Mouse (Mus musculus): ENCODE data around the gene Zmynd8. TPM values are rescaled to one million over a fixed set of nuclear protein-coding genes. Genes with fewer than 3 reads are reported as not detected.

The Zmynd8 gene
- polyA plus RNA-seq, 1 experiment: 30.3 TPM

GRCm38 (mm10) chr2:165768805-165769358 lies 129.9 kb downstream of the Zmynd8 start:
- Histone ChIP-seq H3K36me3 (ENCODE audit: control insufficient read depth, insufficient read depth, low read length) (0 out of 2 replicates have a peak, but pooled peaks cover 5% of the 10 kb centered on the region), H3K4me1 (replicated peaks; ENCODE audit: control insufficient read depth, insufficient read depth, low read length) (peaks cover 3% of the 10 kb centered on the region; the same call in 1 of the 2 replicates), H3K27me3 (ENCODE audit: control insufficient read depth, insufficient read depth, low read length) (no peaks in the 10 kb centered on the region), H3K27ac (ENCODE audit: control insufficient read depth, insufficient read depth, low read length) (no peak overlapping the region), H3K4me3 (ENCODE audit: control insufficient read depth, insufficient read depth, low read length) (no peak overlapping the region)
- no peak for DNase-seq
- TF ChIP-seq POLR2A (IDR thresholded peaks at IDR 0.05; ENCODE audit: control insufficient read depth, extremely low read depth, insufficient read depth, low read length, poor library complexity): no peak
- TF ChIP-seq CTCF (IDR thresholded peaks at IDR 0.05; ENCODE audit: borderline replicate concordance, control insufficient read depth, extremely low read depth, insufficient read depth, low read length, poor library complexity): no peak
- WGBS: 21% methylated on average over 11 of the region's 11 CpGs

GRCm38 (mm10) chr2:165759421-165759985 lies 139.3 kb downstream of the Zmynd8 start:
- H3K27me3 ChIP-seq (ENCODE audit: control insufficient read depth, insufficient read depth, low read length): no peaks in the 10 kb centered on the region
- whole genome bisulfite sequencing: 96% methylated on average over 13 of the region's 13 CpGs
- H3K4me3 ChIP-seq (ENCODE audit: control insufficient read depth, insufficient read depth, low read length): no peak overlapping the region
- no peak overlapping the region for H3K27ac ChIP-seq (ENCODE audit: control insufficient read depth, insufficient read depth, low read length)
- peaks cover 4% of the 10 kb centered on the region for H3K4me1 ChIP-seq (replicated peaks; ENCODE audit: control insufficient read depth, insufficient read depth, low read length)
- DNase-seq: no peak
- TF ChIP-seq POLR2A (IDR thresholded peaks at IDR 0.05; ENCODE audit: control insufficient read depth, extremely low read depth, insufficient read depth, low read length, poor library complexity) (no peak), CTCF (IDR thresholded peaks at IDR 0.05; ENCODE audit: borderline replicate concordance, control insufficient read depth, extremely low read depth, insufficient read depth, low read length, poor library complexity) (no peak)
- no peaks in the 10 kb centered on the region for H3K36me3 ChIP-seq (ENCODE audit: control insufficient read depth, insufficient read depth, low read length)

GRCm38 (mm10) chr2:165758534-165758933 lies 140.3 kb downstream of the Zmynd8 start:
- no peaks in the 10 kb centered on the region for H3K27me3 ChIP-seq (ENCODE audit: control insufficient read depth, insufficient read depth, low read length)
- TF ChIP-seq CTCF (IDR thresholded peaks at IDR 0.05; ENCODE audit: borderline replicate concordance, control insufficient read depth, extremely low read depth, insufficient read depth, low read length, poor library complexity) (no peak), POLR2A (IDR thresholded peaks at IDR 0.05; ENCODE audit: control insufficient read depth, extremely low read depth, insufficient read depth, low read length, poor library complexity) (no peak)
- WGBS: 88% methylated on average over 5 of the region's 5 CpGs

GRCm38 (mm10) chr2:165757799-165758198 lies 141.0 kb downstream of the Zmynd8 start:
- Histone ChIP-seq H3K27me3 (ENCODE audit: control insufficient read depth, insufficient read depth, low read length) (no peaks in the 10 kb centered on the region), H3K4me1 (replicated peaks; ENCODE audit: control insufficient read depth, insufficient read depth, low read length) (peaks cover 4% of the 10 kb centered on the region), H3K27ac (ENCODE audit: control insufficient read depth, insufficient read depth, low read length) (no peak overlapping the region), H3K36me3 (ENCODE audit: control insufficient read depth, insufficient read depth, low read length) (no peaks in the 10 kb centered on the region), H3K4me3 (ENCODE audit: control insufficient read depth, insufficient read depth, low read length) (no peak overlapping the region)
- DNase-seq: no peak
- WGBS: 94% methylated on average over 15 of the region's 15 CpGs
- TF ChIP-seq POLR2A (IDR thresholded peaks at IDR 0.05; ENCODE audit: control insufficient read depth, extremely low read depth, insufficient read depth, low read length, poor library complexity) (no peak), CTCF (IDR thresholded peaks at IDR 0.05; ENCODE audit: borderline replicate concordance, control insufficient read depth, extremely low read depth, insufficient read depth, low read length, poor library complexity) (no peak)

More at GRCm38 (mm10) chr2:165758534-165758933, 140.3 kb downstream of the Zmynd8 start:
- Histone ChIP-seq H3K4me3 (ENCODE audit: control insufficient read depth, insufficient read depth, low read length) (no peak overlapping the region), H3K36me3 (ENCODE audit: control insufficient read depth, insufficient read depth, low read length) (no peaks in the 10 kb centered on the region), H3K4me1 (replicated peaks; ENCODE audit: control insufficient read depth, insufficient read depth, low read length) (peaks cover 4% of the 10 kb centered on the region), H3K27ac (ENCODE audit: control insufficient read depth, insufficient read depth, low read length) (no peak overlapping the region)
- no peak for DNase-seq

- H3K4me3 ChIP-seq (ENCODE audit: control insufficient read depth, insufficient read depth, low read length): no peak overlapping the region
- no peak for DNase-seq
- no peak overlapping the region for H3K27ac ChIP-seq (ENCODE audit: control insufficient read depth, insufficient read depth, low read length)
- TF ChIP-seq CTCF (IDR thresholded peaks at IDR 0.05; ENCODE audit: borderline replicate concordance, control insufficient read depth, extremely low read depth, insufficient read depth, low read length, poor library complexity): no peak
- TF ChIP-seq POLR2A (IDR thresholded peaks at IDR 0.05; ENCODE audit: control insufficient read depth, extremely low read depth, insufficient read depth, low read length, poor library complexity): no peak
- peaks cover 4% of the 10 kb centered on the region for H3K4me1 ChIP-seq (replicated peaks; ENCODE audit: control insufficient read depth, insufficient read depth, low read length)
- H3K27me3 ChIP-seq (ENCODE audit: control insufficient read depth, insufficient read depth, low read length): no peaks in the 10 kb centered on the region
- no peaks in the 10 kb centered on the region for H3K36me3 ChIP-seq (ENCODE audit: control insufficient read depth, insufficient read depth, low read length)
- 73% methylated on average over 4 of the region's 4 CpGs for WGBS
Measured at GRCm38 (mm10) chr2:165752704-165753103, 146.1 kb downstream of the Zmynd8 start.

- TF ChIP-seq POLR2A (IDR thresholded peaks at IDR 0.05; ENCODE audit: control insufficient read depth, extremely low read depth, insufficient read depth, low read length, poor library complexity) (no peak), CTCF (IDR thresholded peaks at IDR 0.05; ENCODE audit: borderline replicate concordance, control insufficient read depth, extremely low read depth, insufficient read depth, low read length, poor library complexity) (0 out of 2 replicates have a peak, but pooled peaks have one; percentile 31)
- Histone ChIP-seq H3K36me3 (ENCODE audit: control insufficient read depth, insufficient read depth, low read length) (no peaks in the 10 kb centered on the region), H3K27ac (ENCODE audit: control insufficient read depth, insufficient read depth, low read length) (no peak overlapping the region), H3K27me3 (ENCODE audit: control insufficient read depth, insufficient read depth, low read length) (no peaks in the 10 kb centered on the region), H3K4me3 (ENCODE audit: control insufficient read depth, insufficient read depth, low read length) (no peak overlapping the region), H3K4me1 (replicated peaks; ENCODE audit: control insufficient read depth, insufficient read depth, low read length) (peaks cover 4% of the 10 kb centered on the region)
- DNase-seq: no peak
- WGBS: 30% methylated on average over 7 of the region's 7 CpGs
Measured at GRCm38 (mm10) chr2:165751068-165751467, 147.7 kb downstream of the Zmynd8 start.

Measured in thymus, adult 2 months (tissue).